Mouse (Mus musculus) forebrain, embryonic 11.5 days (tissue): ENCODE measurements around the gene Prkcg. TPM values are rescaled to one million over a fixed set of nuclear protein-coding genes. Genes with fewer than 3 reads are reported as not detected.
A peak's percentile ranks its signal among the peaks of the same experiment; 100 is the strongest.

Experiments
- ATAC-seq: fragments of 200-750 bp; cut with Nextera tagmentation; replicated peaks from 2 replicates; pipeline ENCODE4 v1.8.0; 2017; ENCODE audit warnings: moderate TSS enrichment; ENCODE audit not compliant: low FRiP score
- DNase-seq: peaks from one replicate; pipeline ENCODE4 v3.0.0-alpha.2; 2017; ENCODE audit warnings: low spot score
- H3K27ac ChIP-seq: fragments of 300-500 bp; sonication (generic); 2 replicates; pipeline ENCODE4 v1.5.1; 2014; ENCODE audit warnings: low read depth, low read length
- H3K27me3 ChIP-seq: fragments of 300-500 bp; sonication (generic); 2 replicates; pipeline ENCODE4 v1.6.1; 2014; ENCODE audit warnings: mild to moderate bottlenecking, low read length, mixed read lengths; ENCODE audit not compliant: control insufficient read depth, insufficient read depth
- H3K36me3 ChIP-seq: fragments of 300-500 bp; sonication (generic); 2 replicates; pipeline ENCODE4 v1.6.1; 2014; ENCODE audit warnings: mild to moderate bottlenecking, low read length, moderate library complexity, mixed read lengths; ENCODE audit not compliant: control insufficient read depth, insufficient read depth
- H3K4me1 ChIP-seq: fragments of 300-500 bp; sonication (generic); replicated peaks from 2 replicates; pipeline ENCODE4 v1.6.1; 2014; ENCODE audit warnings: low read length, mixed read lengths; ENCODE audit not compliant: control insufficient read depth, insufficient read depth
- H3K4me2 ChIP-seq: fragments of 300-500 bp; sonication (generic); 2 replicates; pipeline ENCODE4 v1.6.1; 2014; ENCODE audit warnings: low read depth, mild to moderate bottlenecking, low read length, moderate library complexity, mixed read lengths; ENCODE audit not compliant: severe bottlenecking
- H3K4me3 ChIP-seq: fragments of 300-500 bp; sonication (generic); 2 replicates; pipeline ENCODE4 v1.5.1; 2014; ENCODE audit warnings: low read depth, low read length
- H3K9ac ChIP-seq: fragments of 300-500 bp; sonication (generic); 2 replicates; pipeline ENCODE4 v1.6.1; 2014; ENCODE audit warnings: low read length
- H3K9me3 ChIP-seq: fragments of 300-500 bp; sonication (generic); 2 replicates; pipeline ENCODE4 v1.6.1; 2016; ENCODE audit warnings: low read length, mixed read lengths; ENCODE audit not compliant: control insufficient read depth
- WGBS: fragments of 180-500 bp; shearing (Covaris S2); extraction: QIAGEN DNeasy Blood & Tissue Kit; methylation state at CpG from one replicate; pipeline ENCODE4 v1.1.7; 2014; 5-methylcytosine and 5-hydroxymethylcytosine counted together
- polyA plus RNA-seq: library from polyadenylated mRNA; unstranded; fragments of >200 nt; fragmentation: Nextera tagmentation; extraction: Ambion mirVana; gene quantifications from 2 replicates; pipeline ENCODE4 v1.2.1, GENCODE M21; 2014

Prkcg gene
- polyA plus RNA-seq, 1 experiment from 2014 or later, result 0.99 TPM

GRCm38 (mm10) chr7:3314121-3314520 lies 25.1 kb downstream of the Prkcg start:
- H3K27me3 ChIP-seq, result no peaks in the 10 kb centered on the region
- H3K4me2 ChIP-seq, result no peak overlapping the region
- H3K9ac ChIP-seq, result no peak overlapping the region
- WGBS, result 64% methylated on average over 5 of the region's 5 CpGs
- no peaks in the 10 kb centered on the region for H3K4me1 ChIP-seq
- no peak overlapping the region for H3K4me3 ChIP-seq
- no peaks in the 10 kb centered on the region for H3K36me3 ChIP-seq
- DNase-seq (no peak), ATAC-seq (peak; percentile 60; the same call in 1 of the 2 replicates)
- H3K9me3 ChIP-seq, result no peaks in the 10 kb centered on the region; the same call in 1 of the 2 replicates
- no peak overlapping the region for H3K27ac ChIP-seq

DNA sequence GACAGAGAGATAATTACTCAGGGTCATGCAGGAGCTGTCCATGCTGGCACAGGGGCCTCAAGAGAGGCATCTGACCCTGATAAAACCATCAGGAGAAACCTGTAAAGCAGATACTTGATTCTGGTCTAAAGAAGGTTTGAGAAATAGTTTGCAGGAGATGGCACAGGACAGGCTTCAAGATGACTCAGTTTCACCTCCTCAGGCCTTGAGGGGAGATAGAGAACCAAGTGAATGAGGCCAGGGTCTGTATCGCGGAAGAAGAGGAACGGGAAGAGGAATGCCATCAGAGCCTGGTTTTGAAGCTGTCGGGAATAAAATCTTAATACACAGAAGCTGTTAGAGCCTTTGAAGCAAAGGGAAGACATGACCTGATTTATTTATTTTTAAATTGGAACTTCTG lies 28.7 kb downstream of the Prkcg start:
- no peak overlapping the region for H3K27ac ChIP-seq
- no peak overlapping the region for H3K4me3 ChIP-seq
- DNase-seq, result no peak
- H3K36me3 ChIP-seq, result no peaks in the 10 kb centered on the region
- H3K9ac ChIP-seq, result no peak overlapping the region
- no peaks in the 10 kb centered on the region for H3K9me3 ChIP-seq
- H3K27me3 ChIP-seq, result no peaks in the 10 kb centered on the region
- no peaks in the 10 kb centered on the region for H3K4me1 ChIP-seq
- WGBS, result 65% methylated on average over 4 of the region's 4 CpGs
- H3K4me2 ChIP-seq, result no peak overlapping the region
- ATAC-seq, result no peak

- 76% methylated on average over 3 of the region's 3 CpGs for WGBS
These were observed 31.9 kb downstream of the Prkcg start for GRCm38 (mm10) chr7:3320856-3321255.

GRCm38 (mm10) chr7:3323826-3324225 lies 34.8 kb downstream of the Prkcg start:
- no peaks in the 10 kb centered on the region for H3K9me3 ChIP-seq
- ATAC-seq (no peak), DNase-seq (no peak)
- no peaks in the 10 kb centered on the region for H3K27me3 ChIP-seq
- no peak overlapping the region for H3K27ac ChIP-seq
- no peaks in the 10 kb centered on the region for H3K36me3 ChIP-seq
- H3K9ac ChIP-seq, result no peak overlapping the region
- no peak overlapping the region for H3K4me2 ChIP-seq
- H3K4me1 ChIP-seq, result no peaks in the 10 kb centered on the region
- 83% methylated on average over 1 of the region's 1 CpGs for WGBS
- no peak overlapping the region for H3K4me3 ChIP-seq

More at GRCm38 (mm10) chr7:3320856-3321255, 31.9 kb downstream of the Prkcg start:
- Histone ChIP-seq H3K9me3 (no peaks in the 10 kb centered on the region), H3K4me2 (no peak overlapping the region), H3K4me1 (no peaks in the 10 kb centered on the region), H3K36me3 (no peaks in the 10 kb centered on the region), H3K9ac (no peak overlapping the region), H3K27ac (no peak overlapping the region), H3K27me3 (no peaks in the 10 kb centered on the region), H3K4me3 (no peak overlapping the region)
- ATAC-seq (no peak), DNase-seq (no peak)

DNA sequence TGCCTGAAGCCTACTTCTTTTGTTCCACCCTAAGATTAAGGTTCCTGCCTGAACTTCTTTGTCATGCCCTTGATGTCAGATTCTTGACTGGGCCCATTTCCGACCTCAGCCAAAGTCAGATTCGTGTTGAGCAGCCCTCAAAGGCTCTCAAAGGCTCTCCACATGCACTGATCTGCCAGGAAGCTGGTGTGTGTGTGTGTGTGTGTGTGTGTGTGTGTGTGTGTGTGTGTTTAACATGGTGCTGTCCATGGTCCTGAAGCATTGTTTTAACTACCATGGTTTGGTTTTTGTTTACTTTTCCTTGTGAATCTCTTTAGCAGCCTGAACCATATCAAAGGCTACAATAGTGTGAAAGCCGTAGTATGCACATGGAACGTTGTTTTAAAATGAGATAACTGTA lies 39.0 kb downstream of the Prkcg start:
- Histone ChIP-seq H3K27me3 (no peaks in the 10 kb centered on the region; the same call in 1 of the 2 replicates), H3K9ac (no peak overlapping the region), H3K4me1 (no peaks in the 10 kb centered on the region), H3K4me2 (no peak overlapping the region), H3K36me3 (no peaks in the 10 kb centered on the region), H3K27ac (no peak overlapping the region), H3K9me3 (no peaks in the 10 kb centered on the region), H3K4me3 (no peak overlapping the region)
- 81% methylated on average over 4 of the region's 4 CpGs for WGBS
- DNase-seq (no peak), ATAC-seq (no peak)

DNA sequence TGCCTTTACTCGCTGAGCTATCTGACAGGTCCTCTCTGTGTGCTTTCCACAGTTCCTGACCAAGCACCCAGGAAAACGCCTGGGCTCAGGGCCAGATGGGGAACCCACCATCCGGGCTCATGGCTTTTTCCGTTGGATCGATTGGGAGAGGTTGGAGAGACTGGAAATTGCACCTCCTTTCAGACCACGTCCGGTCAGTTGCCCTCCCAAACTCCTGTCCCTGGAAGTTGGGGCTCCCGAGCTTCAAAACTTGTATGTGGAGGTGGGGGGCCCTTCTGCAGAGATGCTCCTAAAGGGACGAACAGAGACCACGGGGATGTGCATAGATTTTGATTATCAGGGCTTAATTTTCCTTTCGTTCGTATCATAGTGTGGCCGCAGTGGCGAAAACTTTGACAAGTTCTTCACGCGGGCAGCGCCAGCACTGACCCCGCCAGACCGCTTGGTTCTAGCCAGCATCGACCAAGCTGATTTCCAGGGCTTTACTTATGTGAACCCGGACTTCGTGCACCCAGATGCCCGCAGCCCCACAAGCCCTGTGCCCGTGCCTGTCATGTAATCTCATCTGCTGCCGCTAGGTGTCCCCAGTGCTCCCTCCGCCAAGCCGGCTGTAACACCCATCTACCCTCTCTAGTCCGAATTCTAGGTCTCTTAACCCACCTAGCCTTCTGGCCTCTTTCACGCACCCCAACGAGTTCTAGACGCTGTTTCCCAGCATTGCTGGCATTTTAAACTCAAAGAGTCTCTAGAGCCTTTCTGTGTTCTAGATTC lies 41.0 kb downstream of the Prkcg start:
- peak; percentile 88 for DNase-seq
- H3K36me3 ChIP-seq, result no peaks in the 10 kb centered on the region
- WGBS, result 22% methylated on average over 31 of the region's 31 CpGs
- no peak overlapping the region for H3K4me3 ChIP-seq
- H3K9ac ChIP-seq, result no peak overlapping the region
- H3K4me1 ChIP-seq, result peaks cover 6% of the 10 kb centered on the region; the same call in 1 of the 2 replicates
- H3K27ac ChIP-seq, result no peak overlapping the region
- peak overlapping the region; percentile 37; the same call in 1 of the 2 replicates for H3K4me2 ChIP-seq
- ATAC-seq, result no peak
- no peaks in the 10 kb centered on the region for H3K9me3 ChIP-seq
- H3K27me3 ChIP-seq, result no peaks in the 10 kb centered on the region; the same call in 1 of the 2 replicates

DNA sequence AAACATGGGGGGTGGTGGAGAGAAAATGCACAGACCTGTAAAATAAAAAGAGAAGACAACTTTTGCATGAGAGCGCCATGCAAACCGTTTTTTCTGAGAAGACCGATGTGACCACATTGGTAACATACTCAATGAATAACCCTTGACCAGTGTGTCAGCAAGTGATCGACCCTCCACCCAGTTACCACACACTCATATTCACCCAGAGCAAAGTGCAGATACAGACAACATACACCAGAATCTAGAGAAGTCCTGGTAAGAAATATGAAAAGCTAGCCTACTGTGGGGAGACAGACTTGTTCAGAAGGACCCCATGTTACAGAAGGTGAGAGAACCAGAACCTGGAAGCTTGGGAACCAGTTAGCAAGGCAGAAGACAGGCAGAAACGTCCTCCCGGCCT lies 42.2 kb downstream of the Prkcg start:
- H3K9ac ChIP-seq, result peak overlapping the region; percentile 83; the same call in 1 of the 2 replicates
- 53% methylated on average over 6 of the region's 6 CpGs for WGBS
- DNase-seq, result no peak
- peak overlapping the region; percentile 80 for H3K4me3 ChIP-seq
- H3K9me3 ChIP-seq, result no peaks in the 10 kb centered on the region
- H3K4me2 ChIP-seq, result peak overlapping the region; percentile 60
- H3K36me3 ChIP-seq, result no peaks in the 10 kb centered on the region
- H3K27ac ChIP-seq, result no peak overlapping the region
- H3K4me1 ChIP-seq, result peaks cover 6% of the 10 kb centered on the region; the same call in 1 of the 2 replicates
- H3K27me3 ChIP-seq, result no peaks in the 10 kb centered on the region; the same call in 1 of the 2 replicates
- ATAC-seq, result 0 out of 2 replicates have a peak, but pooled peaks have one; percentile 0

DNA sequence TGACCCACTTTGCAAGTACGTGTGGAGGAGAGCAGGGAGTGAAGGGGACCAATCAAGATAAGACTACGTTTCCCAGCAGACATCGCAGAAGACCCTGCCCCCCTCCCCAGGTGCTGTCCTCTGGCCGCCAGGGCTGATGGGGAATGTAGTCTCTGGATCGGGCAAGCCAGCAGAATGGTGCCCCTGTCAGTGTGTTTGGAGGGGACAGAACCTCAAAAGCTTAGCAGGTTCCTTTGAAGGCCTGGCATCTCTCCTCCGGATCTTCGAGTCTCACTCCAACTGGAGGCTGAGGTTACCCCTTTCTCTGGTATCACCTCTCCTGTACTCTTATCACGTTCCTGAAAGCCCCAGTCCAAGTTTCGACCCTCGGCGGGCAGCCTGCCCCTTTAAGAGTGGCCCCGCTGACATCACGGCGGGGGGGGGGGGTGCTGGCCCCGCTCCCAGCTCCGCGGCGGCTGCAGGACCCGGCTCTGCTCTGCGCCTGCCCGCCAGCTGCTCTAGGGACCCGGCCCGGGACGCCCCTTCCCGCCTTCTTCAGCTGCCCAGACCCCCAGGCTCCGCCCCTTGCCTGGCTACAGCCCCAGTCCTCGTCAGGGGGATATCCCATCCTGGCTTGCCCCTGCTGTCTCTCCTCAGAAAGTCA lies 42.7 kb downstream of the Prkcg start:
- Histone ChIP-seq H3K27me3 (no peaks in the 10 kb centered on the region; the same call in 1 of the 2 replicates), H3K4me2 (peak overlapping the region; percentile 60), H3K9me3 (no peaks in the 10 kb centered on the region), H3K9ac (peak overlapping the region; percentile 83), H3K4me3 (peak overlapping the region; percentile 80), H3K27ac (peak overlapping the region; percentile 84), H3K36me3 (no peaks in the 10 kb centered on the region), H3K4me1 (peaks cover 6% of the 10 kb centered on the region; the same call in 1 of the 2 replicates)
- WGBS, result under 1% methylated on average over 27 of the region's 27 CpGs
- peak; percentile 95 for ATAC-seq
- DNase-seq, result peak; percentile 95
